Mouse (Mus musculus) CD4-positive, CD25-positive, alpha-beta regulatory T cell, adult 2 months (primary cell): ENCODE results near the gene Luzp2.

Experiments used
- DNase-seq: peaks from one replicate; pipeline ENCODE4 v3.0.0-alpha.2; 2012; ENCODE audit warnings: low read depth, low spot score

Gene Luzp2

GRCm38 (mm10) chr7:54835372-54835851 lies at the start of gene Luzp2:
Luzp2 (plus strand) TSS chr7:54835498.
- no peak for DNase-seq

DNA sequence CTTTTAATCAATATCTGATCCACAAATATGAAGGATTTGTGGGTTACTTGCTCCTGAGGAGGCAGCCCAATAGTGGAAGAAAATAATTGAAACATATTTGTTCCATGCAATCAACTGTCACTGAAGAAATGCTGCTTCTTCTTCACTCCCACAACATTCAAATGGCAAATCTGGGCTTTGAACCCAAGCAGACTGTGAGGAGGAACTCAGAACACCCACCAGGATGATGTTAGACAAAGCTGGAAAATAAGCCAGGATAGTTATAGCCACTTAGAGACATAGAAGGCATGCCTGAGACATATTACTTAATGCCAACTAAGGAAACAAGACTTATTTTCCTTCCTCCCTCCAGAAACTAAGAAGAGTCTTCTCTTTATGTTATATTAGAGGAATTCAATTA lies 47.8 kb upstream of the Luzp2 start:
- DNase-seq = no peak

GRCm38 (mm10) chr7:54818606-54819005 lies 16.7 kb upstream of the Luzp2 start:
- DNase-seq = no peak

DNA sequence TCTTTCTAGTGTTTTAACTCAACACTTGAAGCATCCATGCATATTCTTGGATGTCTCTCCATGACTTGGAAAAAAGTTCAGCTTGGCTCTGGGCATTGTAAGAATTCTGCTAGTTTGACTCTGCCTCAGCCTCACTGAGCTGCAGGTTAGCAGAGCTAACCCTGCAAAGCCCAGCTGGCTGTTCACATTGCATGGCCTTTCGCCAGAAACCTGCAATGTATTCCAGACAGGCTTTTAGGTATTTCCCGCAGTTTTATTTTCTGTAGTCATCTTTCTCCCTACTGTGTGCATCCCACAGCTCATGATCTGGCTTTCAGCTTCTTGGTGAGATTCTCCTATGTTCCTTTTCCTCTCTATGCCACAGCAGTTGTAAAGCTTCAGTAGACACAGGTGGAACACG lies 6.5 kb upstream of the Luzp2 start:
- DNase-seq = no peak

DNA sequence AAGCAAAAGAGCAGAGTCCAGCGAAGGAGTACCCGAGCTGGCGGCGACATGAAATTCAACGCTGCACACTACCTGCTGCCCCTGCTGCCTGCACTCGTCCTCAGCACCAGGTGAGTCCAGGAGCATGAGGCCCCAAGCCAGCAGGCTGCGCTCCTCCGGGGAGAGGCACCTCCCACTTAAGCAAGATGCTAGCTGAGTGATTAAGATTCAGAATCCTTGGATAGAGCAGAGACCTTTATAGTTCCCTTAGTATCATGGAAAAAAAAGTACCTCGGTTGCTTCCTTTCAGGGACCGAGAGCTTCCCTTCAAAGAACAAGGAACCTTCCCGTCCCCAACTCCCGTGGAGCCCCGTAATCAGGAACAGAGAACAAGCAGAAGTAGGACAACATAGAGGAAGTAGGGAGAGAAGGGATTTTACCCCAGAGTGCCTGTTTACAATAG lies 634 bp downstream of the Luzp2 start:
- no peak for DNase-seq

GRCm38 (mm10) chr7:54836437-54836836 lies 1.1 kb downstream of the Luzp2 start:
- no peak for DNase-seq

DNA sequence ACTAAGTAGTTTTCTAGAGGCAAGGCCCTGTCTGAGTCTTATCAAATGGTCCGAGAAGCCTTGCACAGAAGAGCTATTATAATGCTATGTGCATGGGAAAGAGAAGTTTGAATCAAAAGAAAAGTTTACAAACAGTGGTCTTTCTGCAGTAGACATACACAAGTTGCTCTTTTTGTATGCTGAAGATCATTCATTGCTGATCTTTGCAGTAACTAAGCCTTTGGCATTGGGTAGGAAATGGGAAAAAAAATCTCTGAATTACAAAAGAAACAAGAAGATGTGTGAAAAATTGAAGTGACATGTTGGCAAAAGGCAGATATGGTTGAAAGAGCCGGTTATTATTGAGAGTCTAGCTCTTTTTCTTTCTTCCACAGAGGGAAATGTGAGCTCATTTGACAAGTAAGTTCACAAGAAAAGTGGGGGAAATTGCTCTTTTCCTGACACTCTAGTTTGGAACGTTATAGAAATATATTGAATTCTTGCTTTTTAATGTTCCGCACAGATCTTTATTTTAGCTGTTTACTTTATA lies 7.6 kb downstream of the Luzp2 start:
- DNase-seq = no peak

- DNase-seq = no peak
These were observed 10.8 kb downstream of the Luzp2 start for GRCm38 (mm10) chr7:54845875-54846691.

DNA sequence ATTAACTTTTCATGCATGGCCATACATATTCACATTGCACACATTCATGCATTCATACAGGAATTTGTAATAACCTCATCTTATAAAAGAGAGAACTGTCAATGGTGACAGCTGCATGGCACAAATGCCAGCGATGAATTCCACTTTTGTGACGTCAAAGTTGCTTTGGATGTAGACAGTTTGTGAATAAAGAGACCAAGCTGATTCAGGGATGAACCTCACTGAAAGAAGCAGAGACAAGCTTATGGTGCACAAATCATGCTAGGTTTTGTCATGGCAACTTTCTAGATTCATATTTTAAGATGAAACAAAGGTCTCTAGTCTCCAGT lies 11.4 kb downstream of the Luzp2 start:
- DNase-seq = no peak

GRCm38 (mm10) chr7:54852860-54853259 lies 17.6 kb downstream of the Luzp2 start:
- no peak for DNase-seq

DNA sequence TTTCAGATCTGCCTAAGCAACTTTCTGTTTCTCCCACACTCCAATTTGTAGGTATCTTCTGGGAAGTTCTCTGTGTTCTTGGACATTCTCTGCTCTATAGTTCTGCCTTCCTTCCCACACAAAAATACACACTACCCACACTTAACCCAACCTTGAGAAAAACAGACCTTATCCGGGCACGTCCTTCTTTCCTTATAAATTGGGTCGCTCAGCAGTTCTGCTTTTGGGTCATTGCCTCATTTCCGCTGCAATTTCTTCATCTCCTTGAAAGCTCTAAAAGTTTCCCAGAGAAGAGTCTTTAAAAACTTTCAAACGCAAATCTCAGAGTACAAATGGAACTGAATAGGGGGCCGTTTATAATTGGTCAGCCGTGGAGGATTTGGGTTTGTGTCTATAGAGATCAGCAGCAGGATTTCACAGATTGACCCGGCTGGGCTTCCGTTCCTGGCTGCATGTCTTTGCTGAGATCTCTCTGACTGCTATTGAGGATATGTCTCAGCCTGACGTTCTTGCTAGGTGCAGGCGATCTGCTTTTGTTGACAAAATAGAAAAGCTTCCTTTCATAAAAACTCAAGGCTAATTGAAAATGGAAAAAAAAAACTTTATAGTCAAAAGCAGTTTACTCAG lies 26.0 kb downstream of the Luzp2 start:
- DNase-seq = no peak

DNA sequence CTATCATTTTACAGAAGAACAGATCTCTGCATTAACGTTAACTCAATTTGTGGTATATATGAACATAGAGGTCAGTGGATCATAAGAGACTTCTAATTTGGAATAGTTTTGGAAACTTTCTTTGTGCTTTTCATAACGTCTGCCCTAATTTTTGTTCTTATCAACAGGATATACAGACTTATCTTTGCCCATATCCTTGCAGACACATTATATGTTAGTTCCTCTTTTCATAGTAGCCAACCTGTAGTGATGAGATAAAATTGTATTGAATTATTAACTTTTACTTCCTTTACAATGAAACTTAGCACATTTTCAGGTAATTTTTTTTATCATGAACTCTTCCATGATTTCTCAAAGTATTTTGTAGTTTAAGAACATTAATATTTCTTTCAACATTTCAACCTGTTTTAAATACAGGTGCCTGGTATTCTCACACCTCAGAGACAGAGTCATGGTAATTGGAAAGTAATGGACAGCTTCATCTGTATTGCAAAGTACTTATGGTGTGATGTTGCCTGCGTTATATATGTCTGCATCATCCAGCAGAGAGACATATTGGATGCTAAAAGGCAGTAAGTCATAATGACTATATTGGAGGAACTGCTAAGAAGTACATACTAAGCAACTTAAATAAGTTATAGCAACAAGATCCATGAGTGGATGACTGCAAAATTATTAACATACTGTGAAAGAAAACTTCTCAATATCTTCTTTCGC lies 43.8 kb downstream of the Luzp2 start:
- no peak for DNase-seq

GRCm38 (mm10) chr7:54893709-54894627 lies 58.7 kb downstream of the Luzp2 start:
- no peak for DNase-seq

DNA sequence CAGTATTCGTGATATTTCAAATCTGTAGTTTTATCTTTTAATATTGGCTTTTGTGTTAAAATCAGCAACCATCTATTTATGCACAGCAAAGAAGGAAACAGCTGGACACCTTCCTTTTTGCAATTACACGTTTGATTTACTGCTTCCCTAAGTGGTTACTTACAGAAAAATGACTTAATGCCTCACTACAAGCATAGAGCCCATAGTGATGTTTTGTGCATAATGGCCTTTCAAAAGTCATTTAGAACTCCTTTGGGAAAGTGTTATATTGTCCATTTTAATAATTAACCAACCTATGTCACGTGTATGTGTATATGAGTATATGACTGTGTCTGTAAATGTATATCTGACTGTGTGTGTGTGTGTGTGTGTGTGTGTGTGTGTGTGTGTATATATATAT lies 63.3 kb downstream of the Luzp2 start:
- no peak for DNase-seq

DNA sequence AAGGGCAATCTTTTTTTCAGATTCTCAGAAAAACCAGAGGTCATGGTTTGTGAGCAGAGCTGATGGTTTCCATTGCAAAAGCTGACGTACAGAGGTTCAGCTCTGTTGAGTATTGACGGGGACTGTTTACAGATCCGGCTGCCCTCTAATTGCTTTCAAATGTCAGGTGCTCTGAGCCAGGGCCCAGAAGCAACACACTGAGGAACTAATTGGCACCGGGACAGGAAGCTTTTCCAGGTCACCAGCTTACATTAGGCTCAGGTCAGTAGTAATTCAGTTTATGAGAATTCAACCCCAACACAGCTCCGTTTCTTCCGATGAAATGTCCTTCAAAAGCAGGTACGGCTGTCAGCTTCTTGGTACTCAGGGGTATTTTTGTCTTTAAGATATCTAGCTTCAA lies 74.7 kb downstream of the Luzp2 start:
- no peak for DNase-seq

- DNase-seq = no peak
These were observed 78.7 kb downstream of the Luzp2 start for GRCm38 (mm10) chr7:54914030-54914429.

DNA sequence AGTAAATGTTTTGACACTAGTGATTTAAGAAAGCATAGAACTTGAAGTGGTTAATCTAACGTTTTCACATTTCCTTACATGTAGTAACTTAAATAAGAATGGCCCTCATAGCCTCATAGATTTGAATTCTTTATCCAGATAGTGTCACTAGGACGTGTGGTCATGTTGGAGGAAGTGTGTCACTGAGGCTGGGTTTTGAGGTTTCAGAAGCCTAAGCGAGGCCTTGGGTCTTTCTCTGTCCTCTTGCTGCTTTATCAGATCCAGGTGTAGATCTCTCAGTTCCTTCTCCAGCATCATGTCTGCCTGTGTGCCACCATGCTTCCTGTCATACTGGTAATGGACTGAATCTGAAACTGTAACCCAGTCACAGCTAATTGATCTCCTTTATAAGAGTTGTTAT lies 86.7 kb downstream of the Luzp2 start:
- no peak for DNase-seq

DNA sequence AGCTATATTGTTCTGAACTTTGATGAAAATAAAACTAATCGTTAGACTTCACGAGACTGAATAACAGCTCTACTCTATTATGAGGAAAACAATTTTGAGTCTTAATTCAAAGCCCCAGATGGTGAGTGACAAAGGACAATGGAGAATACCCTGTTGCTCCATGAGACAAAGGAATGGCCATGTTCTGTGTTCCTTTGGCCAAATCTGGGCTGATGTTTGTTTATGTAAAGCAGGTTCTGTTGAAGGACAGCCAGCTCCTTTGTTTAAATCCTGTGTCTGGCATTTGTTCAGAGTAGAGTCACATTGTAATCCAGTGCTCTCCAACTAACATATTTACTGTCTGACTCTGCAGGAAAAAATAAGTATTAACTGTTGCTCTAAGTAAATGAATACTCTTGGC lies 121.5 kb downstream of the Luzp2 start:
- no peak for DNase-seq

GRCm38 (mm10) chr7:54962678-54963077 lies 127.4 kb downstream of the Luzp2 start:
- DNase-seq = no peak

DNA sequence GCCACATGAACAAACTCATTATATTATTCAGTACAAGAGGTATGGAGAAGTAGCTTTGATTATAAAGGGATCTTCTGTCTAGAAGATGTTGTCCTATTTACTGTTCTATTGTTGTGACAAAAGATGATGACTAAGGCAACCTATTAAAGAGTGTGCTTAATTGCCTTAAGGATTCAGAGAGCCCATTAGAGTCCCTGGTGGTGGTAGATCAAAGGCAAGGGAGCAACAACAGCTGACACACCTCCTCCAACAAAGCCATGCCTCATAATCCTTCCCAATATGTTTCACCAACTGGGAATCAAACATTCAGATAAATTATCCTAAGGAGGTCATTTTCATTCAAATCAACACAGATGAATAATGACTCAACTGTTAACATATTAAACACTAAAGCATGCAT lies 142.1 kb downstream of the Luzp2 start:
- no peak for DNase-seq

DNA sequence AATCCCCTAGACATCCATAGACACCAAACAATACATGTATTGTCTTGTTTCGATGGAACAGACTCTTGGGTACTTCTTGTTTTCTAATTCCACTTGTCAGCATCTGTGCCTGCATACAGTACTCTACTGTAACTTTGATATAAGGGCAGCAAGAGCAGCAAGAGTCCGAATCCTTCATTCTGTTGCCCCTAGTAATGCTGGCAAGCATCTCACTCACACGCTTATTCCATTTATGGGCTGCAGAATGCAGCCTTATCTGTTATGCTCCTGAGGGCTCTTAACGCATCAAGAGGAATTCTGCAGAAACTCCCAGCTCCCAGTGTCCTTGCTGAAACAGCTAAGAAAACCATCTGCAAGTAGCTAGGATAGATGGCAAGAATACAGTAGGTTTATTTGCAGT lies 145.3 kb downstream of the Luzp2 start:
- no peak for DNase-seq
